Mouse (Mus musculus): ENCODE results near the gene Naif1.

The Naif1 gene

DNA sequence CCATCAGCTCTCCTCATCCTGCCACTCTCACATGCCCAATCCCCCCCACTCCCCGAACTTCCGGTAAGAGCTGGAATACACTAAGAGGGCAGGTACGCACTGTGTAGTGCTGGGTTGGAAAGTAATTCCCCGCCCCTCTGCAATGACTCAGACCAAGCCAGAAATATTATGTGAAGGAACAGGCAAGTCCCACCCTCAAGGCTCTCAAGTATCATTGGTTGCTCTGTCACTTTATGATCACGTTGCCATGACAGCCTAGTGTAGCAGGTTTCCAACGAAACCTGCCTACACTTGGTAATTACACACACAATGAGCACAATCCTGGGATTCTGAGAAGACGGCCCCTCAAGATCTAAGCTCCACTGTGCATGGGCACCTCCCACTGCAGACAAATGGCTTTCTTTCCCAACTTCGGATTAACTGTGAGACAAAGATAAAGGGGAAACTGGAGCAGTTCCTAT lies 22.0 kb upstream of the Naif1 start:
- no peak for DNase-seq

DNA sequence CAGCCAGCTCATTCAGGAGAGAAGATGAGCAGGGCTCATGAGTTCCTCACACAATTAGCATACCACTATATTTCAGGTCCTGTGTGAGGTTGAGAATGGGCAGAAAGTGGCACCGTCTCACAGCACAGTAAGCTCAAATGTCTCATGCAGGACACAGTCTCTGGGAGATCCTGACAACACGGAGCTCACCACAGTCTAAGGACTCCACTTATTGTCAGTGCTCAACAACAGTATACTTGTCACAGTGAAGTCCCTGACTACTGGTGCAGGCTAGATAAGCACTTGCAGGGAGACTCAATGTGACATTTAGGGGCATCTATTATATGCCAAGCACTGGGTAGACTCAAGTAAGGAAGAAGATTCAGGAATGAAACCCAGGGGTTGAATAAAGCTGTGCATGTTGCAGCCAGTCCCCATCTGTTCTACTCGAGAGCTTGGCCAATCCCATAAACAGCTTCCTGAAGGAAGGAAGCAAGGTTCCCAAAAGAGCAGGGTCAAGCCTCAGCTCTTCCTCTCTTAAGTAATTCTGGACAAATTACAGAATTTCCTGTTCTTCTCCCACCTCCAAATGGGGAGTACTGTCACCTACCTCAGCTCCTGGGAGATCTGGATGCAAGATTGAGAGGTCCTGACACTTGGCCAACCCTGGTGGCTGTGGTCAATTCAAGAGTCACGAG lies 20.9 kb upstream of the Naif1 start:
- no peak for DNase-seq

DNA sequence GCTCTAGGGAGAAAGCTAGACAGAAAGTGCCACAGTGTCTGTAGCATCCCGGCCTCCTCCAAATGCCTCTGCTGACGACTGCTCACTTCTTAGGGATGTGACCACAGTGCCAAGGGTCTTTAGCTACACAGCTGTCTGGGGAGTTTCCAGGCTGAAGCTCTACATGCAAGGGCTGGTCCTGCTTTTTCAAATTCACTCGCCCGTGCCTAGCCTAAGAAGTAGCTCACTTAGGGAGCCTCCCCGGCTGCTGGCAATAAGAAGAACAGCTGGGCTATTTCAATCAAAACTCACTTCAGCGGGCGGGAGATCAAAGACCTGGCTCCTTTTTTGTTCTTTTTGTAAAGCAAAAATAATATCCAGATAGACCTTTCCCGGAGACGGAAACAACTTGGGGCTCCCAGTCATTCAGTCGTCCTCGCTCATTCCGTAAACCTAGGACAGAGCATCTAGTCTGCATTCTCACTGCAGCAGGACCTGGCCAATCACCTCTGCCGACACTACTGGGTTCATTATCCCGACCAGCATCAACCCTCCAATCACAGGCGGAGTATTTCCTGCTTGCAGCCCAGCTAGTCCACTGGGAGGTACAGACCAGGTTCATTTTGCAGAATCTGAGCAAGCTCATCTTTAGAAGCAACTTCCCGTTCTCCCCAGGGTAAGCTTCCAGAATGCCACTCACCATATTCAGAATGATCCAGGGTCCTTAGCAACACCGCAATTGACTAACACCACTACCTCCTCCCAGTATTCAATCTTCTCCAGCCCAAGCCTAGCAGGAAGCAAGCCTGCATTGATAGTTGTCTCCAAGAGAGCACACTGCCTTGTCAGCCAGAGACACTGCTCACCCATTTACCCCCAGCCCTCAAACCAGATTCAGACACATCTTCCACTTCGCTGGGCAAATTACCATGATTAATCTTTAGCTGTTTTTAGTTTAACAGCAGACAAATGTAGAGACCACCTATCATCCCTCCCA lies 19.3 kb upstream of the Naif1 start:
- DNase-seq, result peak; percentile 90

DNA sequence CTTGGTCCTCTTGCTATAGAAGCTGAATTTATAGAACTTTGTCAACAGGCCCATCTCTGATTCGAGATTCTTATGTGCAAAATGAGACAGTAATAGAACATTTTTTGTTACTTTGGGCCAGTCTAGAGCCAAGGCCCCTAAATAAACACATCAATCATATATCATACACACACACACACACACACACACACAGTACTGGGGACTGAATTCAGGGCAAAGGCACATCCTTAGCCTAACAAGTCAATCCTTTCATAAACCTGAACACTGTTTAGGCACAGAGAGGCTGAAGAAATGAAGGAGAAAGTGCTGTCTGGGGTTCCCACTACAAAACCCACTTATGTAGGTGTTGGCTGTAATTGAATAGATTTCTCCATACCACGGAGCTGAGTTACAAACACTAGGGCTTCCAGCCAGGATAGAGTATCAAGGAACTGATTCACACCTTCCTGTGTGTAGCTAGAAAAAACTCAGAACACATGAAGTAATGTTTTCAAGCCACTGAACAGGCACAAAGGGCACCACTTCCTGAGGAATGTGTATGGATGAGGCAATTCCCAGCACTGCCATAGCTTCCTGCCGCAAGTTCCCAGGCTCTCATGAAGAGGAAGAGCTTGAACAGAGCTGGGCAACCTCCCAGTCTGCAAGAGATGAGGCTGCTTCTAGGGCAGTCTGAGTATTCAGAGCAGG lies 13.4 kb upstream of the Naif1 start:
- no peak for DNase-seq

DNA sequence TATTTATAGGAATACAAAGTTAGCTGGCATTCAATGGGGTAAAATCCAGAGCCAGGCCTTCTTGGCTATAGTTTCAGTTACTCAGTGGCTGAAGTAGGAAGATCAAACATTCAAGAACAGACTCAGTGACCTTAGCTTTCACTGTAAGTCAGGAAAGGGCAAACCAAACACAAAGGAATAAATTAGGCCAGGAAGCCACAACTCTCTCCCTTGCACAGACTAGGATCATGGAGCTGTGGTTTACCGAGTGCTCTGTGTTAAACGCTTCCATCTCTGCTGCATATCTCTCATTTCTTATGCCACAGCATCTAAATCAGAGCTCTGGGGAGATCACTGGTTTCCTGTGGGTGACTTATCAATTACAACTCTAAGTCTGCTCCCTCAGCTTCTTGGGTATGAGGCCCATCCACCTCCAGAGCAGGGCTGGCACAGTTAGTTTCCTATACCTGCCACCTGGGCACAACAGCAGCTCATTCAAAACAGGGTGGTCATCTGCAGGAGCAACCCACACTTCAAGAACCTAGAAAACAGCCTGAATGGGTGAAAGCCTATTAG lies 12.6 kb upstream of the Naif1 start:
- DNase-seq, result no peak

DNA sequence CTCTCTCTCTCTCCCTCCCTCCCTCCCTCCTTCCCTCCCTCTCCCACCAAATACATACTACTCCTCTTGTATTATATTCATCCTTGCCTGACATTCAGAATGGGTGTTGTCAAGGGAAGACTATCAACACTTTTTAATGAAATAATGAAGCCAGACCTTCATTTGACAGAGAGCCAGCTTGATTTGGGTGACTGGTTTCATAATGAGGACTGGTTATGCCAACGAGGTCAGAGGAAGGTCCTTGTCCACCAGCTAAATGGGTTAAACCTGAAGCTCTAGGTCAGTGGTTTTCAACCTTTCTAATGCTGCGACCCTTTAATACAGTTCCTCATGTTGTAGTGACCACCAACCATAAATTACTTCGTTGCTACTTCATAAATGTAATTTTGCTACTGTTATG lies 11.5 kb upstream of the Naif1 start:
- DNase-seq, result no peak

DNA sequence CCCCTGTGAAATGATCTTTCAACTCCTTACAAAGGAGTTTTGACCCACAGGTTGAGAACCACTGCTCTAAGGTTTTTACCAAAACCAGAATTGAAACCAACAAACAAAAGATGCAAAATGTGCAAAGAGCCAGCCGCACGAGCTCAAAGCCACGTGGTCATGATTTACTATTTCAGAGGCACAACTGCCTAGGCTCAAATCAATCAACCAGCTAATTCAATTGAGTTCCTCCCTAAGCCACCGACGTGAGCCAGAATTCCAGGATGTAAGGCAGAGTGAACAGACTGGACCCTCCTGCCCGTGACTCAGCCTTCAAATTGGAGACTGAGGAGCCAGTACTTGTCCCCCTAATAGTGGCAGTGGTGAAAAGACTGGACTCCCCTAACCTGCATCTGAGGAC lies 11.1 kb upstream of the Naif1 start:
- no peak for DNase-seq

DNA sequence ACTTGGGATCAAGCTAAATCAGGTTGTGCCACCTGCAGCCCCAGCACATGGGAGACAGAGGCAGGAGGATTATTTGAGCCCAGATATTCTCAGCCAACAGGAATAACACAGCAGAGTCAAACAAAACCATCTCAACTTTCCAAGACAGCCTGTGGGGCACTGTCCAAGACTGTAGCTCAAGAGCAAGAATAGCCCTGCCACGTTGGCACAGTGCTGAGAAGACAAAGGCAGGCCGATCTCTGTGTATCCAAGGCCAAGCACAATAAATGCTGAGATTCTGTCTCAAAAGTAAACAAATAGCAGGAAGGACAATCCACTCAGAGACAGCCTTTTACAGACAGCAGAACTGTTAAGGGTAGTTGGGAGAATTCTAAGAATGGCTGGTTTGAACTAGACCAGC lies 10.1 kb upstream of the Naif1 start:
- no peak for DNase-seq

DNA sequence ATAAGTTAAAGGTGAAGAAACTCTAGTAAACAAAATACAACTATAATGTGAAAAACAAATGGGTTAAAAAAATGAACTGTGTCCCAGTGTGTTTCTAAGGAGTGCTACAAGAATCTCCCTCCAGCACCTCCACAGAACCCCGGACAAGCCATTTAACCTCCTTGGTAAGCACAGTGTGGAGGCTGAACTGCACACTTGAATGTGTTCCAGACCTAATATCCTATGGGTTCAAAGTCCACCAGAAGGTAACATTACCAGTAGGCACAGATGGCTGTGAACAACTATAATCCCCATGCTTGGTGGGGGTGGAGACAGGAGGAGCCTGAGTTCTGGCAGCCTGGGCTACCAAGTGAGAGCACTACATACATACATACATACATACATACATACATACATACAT lies 9.6 kb upstream of the Naif1 start:
- no peak for DNase-seq

DNA sequence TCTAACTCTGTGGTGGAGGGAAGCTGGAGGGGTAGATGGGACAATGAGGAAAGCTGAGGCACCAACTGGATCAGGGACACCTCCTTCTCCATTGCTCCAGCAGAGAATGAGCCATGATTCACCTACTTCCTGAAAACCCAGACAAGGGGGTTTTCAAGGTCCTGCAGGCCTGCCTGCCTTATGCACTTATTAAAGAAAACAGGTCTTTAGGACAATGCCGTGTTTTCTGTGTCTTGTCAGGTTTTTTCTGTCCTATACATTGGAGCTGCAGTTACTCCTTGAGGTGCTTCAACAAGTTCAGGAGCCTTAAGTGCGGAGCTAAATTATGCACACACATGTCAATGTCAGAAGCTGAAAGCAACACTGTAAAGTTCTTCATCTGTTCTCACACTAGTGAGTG lies 8.7 kb upstream of the Naif1 start:
- no peak for DNase-seq

DNA sequence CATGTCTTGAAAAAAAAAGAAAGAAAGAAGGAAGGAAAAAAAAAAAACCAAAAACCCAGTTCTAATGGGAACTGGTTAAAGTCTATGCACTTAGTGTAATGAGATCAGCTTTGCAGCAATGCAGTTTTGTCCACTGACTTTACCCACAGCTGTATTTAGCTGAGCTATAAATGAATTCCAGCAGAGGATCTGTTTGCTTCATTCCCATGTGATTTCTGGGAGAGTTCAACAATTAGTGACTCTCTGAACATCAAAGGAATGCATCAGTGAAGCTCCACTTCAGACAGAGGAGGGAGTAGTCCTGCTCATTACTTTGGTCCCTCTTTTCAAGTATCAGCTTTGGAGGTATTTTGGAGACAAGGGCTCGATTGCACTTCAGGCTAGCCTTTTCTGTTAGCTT lies 4.7 kb upstream of the Naif1 start:
- no peak for DNase-seq

DNA sequence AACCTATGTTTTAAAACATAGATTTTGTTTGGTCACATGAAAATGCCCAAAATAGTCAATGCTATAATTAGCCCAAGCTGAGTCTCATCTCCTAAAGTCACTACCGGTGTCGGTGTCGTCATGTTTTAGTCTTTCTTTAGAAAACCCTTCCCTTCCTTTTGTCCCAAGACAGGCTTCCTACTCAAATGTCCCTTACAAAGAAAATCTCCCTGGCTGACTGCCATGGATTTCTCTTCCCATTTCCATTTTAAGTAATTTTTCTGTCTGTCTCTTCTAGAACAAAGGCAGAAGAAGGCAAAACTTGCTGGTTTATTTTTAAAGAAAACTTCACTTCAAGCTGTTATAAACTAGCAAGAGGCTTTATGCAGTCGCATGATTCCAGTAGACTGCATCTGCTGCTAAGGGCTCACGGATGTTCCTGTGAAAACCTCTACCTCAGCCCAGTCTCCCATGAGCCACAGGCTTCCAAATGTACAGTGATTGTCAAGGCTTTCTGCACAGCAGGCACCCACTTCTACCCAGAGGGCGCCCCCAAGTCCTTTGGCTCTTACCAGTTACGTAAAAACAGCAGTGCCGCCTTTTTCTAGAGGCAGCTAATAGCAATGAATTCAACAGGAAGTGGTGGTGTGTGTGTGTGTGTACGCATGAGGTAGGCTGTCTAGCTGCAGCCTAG lies 2.9 kb upstream of the Naif1 start:
- DNase-seq, result no peak

DNA sequence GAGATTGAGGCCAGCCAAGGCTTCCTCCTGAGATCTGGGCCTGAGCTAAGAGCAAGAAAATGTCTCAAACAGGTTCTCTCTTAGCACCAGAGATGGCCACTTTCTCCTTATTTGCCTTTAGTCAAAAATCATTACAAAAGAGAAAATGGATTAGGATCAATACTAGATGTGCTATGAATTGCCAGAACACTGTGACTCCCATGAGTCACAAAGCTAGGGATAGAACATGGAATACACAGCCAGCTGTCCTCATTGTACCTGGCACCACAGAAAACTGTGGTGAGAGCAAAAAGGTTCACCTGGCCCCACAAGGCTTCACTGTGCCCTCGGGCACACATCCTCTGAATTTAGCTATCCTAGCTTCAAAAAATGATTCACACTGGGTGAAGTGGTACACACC lies 1.8 kb upstream of the Naif1 start:
- DNase-seq, result no peak

DNA sequence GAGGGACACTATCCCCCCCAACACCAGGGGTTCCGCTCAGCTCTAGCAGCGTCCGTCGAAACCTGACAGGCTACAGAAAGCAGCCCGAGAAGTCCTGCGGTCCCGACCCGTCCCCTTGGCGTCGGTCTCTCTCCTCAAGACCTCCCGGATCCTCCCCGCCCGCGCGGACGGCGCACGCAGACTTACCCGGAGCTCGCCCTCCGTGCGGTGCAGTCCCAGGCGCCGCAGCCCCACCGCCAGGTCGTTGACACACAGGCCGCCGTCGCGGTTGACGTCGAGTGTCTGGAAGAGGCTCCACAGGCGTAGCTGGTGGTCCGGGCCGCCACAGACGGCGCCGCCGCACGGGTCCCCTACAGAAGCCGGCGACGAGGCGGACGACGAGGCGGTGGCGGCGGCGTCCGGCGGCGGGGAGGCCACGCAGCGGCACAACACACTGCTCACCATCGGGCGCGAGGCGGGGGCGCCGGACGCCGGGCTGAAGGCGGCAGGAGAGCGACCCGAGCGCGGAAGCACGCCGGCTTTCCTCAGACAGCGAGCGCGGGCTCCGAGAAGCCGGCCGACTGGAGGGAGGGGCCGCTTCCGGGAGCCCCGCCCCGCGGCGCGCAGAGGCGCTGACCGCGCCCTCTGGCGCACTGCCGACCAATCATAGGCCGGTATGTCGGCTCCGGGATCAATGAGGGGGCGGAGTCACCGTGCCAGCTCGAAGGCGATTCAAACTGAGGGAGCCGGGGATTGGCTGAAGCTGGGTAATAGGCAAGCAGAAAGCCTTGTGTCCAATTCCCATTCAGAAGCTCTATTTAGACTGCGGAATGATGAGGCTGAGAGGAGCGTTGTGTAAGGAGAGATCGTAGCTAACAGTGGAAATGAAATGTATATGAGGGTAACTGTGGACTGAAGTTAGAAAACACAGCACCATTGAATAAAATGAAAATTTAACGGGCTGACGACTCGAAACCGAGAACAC lies 906 bp downstream of the Naif1 start, which contains the start of gene Slc25a25:
Slc25a25 (minus strand) TSS at position 565 of the 964 bp plus-strand sequence.
- peak; percentile 98 for DNase-seq

DNA sequence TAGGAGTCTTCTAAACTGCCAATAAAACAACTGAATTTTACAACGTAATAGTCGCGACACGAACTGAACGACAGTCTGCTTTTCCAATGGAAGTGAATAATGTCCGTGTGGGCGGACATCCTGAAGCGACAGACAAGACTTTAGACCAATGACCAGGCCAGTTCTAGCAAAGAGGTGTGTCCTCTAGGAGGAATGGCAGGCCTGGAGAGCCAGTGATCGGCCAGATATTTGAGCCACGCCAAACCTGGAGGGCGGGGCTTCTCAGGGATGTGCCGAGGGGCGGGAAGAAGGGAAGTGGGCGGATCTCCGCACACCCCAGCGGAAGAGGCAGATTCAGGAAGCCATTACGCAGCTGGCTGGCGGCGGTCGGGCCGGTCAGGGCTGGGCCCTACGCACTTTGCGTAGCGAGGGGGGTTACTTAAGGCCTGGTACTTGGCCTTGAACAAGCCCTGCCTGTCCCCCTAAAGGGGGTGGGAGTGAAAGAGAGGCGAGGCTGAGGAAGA lies 1.7 kb downstream of the Naif1 start:
- peak; percentile 99 for DNase-seq

DNA sequence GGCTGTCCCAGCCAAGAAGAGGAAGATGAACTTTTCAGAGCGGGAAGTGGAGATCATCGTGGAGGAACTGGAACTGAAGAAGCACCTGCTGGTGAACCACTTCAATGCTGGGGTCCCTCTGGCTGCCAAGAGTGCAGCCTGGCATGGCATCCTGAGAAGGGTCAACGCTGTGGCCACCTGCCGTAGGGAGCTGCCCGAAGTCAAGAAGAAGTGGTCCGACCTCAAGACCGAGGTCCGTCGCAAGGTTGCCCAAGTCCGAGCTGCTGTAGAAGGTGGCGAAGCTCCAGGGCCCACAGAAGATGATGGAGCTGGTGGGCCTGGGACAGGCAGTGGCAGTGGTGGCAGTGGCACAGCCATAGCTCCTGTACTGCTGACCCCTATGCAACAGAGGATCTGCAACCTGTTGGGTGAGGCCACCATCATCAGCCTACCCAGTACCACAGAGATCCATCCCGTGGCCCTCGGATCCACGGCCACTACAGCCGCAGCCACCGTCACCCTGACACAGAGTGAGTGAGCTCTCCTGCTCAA lies 2.2 kb downstream of the Naif1 start:
- DNase-seq, result peak; percentile 58

DNA sequence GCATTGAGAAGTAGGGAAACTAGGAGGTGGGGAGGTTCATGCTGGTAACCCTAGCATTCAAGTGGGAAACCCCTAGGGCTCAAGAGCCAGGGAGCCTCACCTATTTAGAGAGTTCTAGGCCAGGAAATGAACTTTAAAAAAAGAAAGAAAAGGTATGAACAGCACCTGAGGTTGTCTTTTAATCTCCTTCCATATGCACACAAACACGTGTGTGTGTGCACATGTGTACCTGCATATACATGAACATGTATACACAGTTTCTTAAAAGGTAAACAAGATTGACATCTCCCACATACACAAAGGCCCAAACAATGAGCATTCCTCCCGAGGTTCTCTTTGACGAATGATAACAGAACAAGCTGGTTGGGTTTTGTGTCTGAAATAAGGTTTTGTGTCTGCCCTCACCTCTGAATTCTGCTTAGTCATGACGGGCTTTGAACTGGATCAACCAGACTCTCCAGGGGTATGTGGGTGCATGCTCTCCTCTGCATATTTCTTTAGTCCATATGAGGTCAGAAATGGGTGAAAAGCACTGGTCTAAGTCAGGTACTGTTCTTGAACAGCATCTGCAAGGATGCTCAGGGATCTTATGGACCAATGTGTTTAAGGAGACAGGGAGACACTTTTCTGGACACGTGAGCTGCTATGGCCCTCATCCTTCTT lies 3.5 kb downstream of the Naif1 start:
- no peak for DNase-seq

DNA sequence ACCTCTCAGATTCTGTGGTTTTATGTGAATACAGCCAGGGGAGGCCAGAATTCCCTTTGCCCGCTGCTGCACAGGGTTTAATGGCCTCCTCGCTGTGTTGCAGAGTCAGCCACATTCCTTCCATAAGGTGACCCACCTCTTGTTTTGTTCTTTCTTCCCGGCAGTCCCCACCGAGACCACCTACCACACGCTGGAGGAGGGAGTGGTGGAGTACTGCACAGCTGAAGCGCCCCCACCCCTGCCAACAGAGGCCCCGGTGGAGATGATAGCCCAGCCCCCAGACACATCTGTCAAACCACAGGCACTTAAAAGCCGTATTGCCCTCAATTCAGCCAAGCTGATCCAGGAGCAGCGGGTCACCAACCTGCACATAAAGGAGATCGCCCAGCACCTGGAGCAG lies 4.4 kb downstream of the Naif1 start:
- DNase-seq, result no peak

DNA sequence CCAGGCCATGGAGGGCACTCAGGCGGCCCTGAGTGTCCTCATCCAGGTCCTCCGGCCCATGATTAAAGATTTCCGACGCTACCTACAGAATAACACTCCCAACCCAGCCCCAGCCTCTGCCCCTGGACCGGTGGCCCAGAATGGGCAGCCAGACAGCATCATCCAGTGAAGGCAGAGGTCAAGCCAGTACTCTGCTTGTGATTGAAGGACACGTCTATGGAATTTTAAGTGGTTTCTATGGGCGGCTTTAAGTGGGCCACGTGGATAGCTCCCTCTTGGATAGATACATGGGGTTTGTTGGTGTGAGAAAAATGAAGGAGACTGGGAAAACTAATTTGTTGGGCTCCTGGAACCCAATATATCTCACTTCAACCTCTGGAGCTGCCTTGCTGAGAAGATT lies 4.8 kb downstream of the Naif1 start:
- DNase-seq, result no peak

DNA sequence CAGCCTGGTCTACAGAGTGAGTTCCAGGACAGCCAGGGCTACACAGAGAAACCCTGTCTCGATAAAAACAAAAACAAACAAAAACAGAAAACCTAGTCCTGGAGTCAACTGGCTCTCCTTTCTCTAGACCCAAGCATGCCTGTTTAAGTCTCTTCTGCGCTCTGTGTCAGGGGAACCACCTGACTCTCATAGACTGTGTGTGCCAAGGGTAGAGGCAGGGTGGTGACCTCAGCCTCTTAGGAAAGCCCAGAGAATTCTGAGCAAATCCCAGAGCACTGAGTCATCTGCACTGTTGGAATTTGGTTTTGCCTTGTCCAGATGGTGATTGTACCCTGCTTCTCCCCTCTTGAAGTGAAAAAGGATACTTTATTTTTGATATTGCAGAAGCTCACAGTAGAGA lies 8.0 kb downstream of the Naif1 start:
- DNase-seq, result no peak
